Mouse (Mus musculus) heart, adult 10 weeks (tissue): Measurements from ENCODE around the gene Inpp5f. TPM values are rescaled to one million over a fixed set of nuclear protein-coding genes. Genes with fewer than 3 reads are reported as not detected.

ENCODE experiments used
- polyA plus RNA-seq: library from polyadenylated mRNA; stranded (reverse); fragments of 350-450 nt; fragmentation: Illumina TruSeq; extraction: RNeasy Lipid Tissue Mini Kit (QIAGEN cat#74804); gene quantifications from one replicate; pipeline ENCODE4 v1.2.3, GENCODE M21; 2014; ENCODE audit warnings: low read depth, low replicate concordance

The Inpp5f gene
- polyA plus RNA-seq: 5.0 TPM

GRCm38 (mm10) chr7:128610897-128611798, at the start of gene Inpp5f:
TSS of gene Inpp5f (plus strand) at chr7:128611328.

DNA sequence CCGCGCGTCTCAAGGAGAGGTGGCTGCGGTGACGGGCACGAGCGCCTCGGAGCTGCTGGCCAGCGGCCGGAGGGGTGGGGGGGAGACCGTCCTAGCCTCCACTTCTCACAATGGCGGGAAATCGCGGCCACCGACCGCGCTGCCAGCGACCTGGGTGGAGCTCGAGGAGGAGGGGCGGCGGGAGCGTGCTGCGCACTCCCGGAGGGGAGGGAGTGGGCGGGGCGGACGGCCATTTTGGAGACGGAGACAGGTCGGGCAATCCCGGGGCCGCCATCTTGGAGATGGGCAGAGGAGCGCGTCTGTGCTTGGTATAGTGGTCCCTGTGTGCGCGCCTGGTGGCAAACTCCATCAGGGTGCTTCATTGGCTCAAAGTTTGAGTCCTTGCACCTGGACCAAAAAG, 129.2 kb downstream of the Inpp5f start, which contains the start of gene Mcmbp:
Mcmbp (minus strand) TSS at position 162 of the 400 bp plus-strand sequence.

GRCm38 (mm10) chr7:128744684-128745485, 133.8 kb downstream of the Inpp5f start, which contains the start of gene Sec23ip:
TSS of gene Sec23ip (plus strand) at chr7:128744943.

Other genes starting within 250 kb of the Inpp5f start
- 9.0 TPM for gene Rgs10, start 192.6 kb upstream of the Inpp5f start, polyA plus RNA-seq
- gene Tial1, start 149.6 kb upstream of the Inpp5f start, polyA plus RNA-seq: 71.6 TPM
- 193 TPM for gene Bag3, start 87.7 kb upstream of the Inpp5f start, polyA plus RNA-seq
- gene Mcmbp, start 129.2 kb downstream of the Inpp5f start, polyA plus RNA-seq: 20.3 TPM
- gene Sec23ip, start 133.6 kb downstream of the Inpp5f start, polyA plus RNA-seq: 16.3 TPM